Mouse (Mus musculus) heart, postnatal 14 days (tissue): ENCODE data around the gene Cdk5r2. TPM values are rescaled to one million over a fixed set of nuclear protein-coding genes. Genes with fewer than 3 reads are reported as not detected.

ENCODE experiments used
- DNase-seq, 2 experiments: peaks; one replicate each; pipeline ENCODE4 v3.0.0; 2021 to 2022
- intact Hi-C: fragments of 180-260 bp; cut with DNase I; formaldehyde crosslinking; loops from one replicate; pipeline ENCODE4 v1.15.1; 2025
- microRNA-seq, 2 experiments: library from miRNA; unstranded; fragments of <30 nt; microRNA quantifications; one replicate each; pipeline ENCODE4 v1.2.0; 2021 to 2022
- total RNA-seq, 2 experiments: library from RNA; stranded (reverse); gene quantifications; 2 replicates each; pipeline ENCODE4 v1.2.3; 2021

The Cdk5r2 gene
- total RNA-seq, 2 experiments from 2014 or later, result not detected

- DNase-seq, result no peak
- intact Hi-C loops, result no loop called here
Measured at GRCm38 (mm10) chr1:74885369-74886042, 30.8 kb downstream of the Cdk5r2 start, which contains the start of gene Fev. Gene Fev (minus strand): TSS chr1:74885419.

GRCm38 (mm10) chr1:74891513-74891912 is 36.8 kb downstream of the Cdk5r2 start:
- peak; percentile 40 to 56 for DNase-seq
- intact Hi-C loops, result no loop called here

GRCm38 (mm10) chr1:74892351-74893133 is 37.8 kb downstream of the Cdk5r2 start:
- intact Hi-C loops, result no loop called here
- no peak for DNase-seq

GRCm38 (mm10) chr1:74893134-74893855 is 38.6 kb downstream of the Cdk5r2 start, which contains the start of gene Cryba2:
Gene Cryba2 (minus strand): TSS chr1:74893143.
- DNase-seq, result peak; percentile 33 to 56
- intact Hi-C loops, result no loop called here

- intact Hi-C loops, result no loop called here
- peak; percentile 46 to 64 for DNase-seq
Measured at GRCm38 (mm10) chr1:74894966-74895365, 40.2 kb downstream of the Cdk5r2 start.

- intact Hi-C loops, result no loop called here
- DNase-seq, result no peak
Measured at GRCm38 (mm10) chr1:74897976-74898375, 43.2 kb downstream of the Cdk5r2 start.

- intact Hi-C loops, result no loop called here
- DNase-seq, result no peak
Measured at GRCm38 (mm10) chr1:74898656-74899431, 44.1 kb downstream of the Cdk5r2 start.

GRCm38 (mm10) chr1:74900341-74901285 is 45.9 kb downstream of the Cdk5r2 start:
- intact Hi-C loops, result no loop called here
- no peak for DNase-seq

- peak; percentile 25 to 57 for DNase-seq
- intact Hi-C loops, result no loop called here
Measured at GRCm38 (mm10) chr1:74901686-74902085, 47.0 kb downstream of the Cdk5r2 start.

- intact Hi-C loops, result no loop called here
- DNase-seq, result no peak
Measured at GRCm38 (mm10) chr1:74902191-74902590, 47.5 kb downstream of the Cdk5r2 start.

Small RNA genes within 50 kb of the gene (microRNA-seq; reads per million reads assigned to microRNA genes)
- 102 to 202 reads per million in 2 experiments for gene Mir375

Other genes with a start within 250 kb of the Cdk5r2 start
- 10 to 100 TPM; 13.8 to 14.7 TPM for gene Ttll4, start 193.2 kb upstream of the Cdk5r2 start, total RNA-seq
- gene Cyp27a1, start 141.4 kb upstream of the Cdk5r2 start, total RNA-seq, result 10 to 100 TPM; 10.4 to 17.1 TPM
- 1 to 10 TPM; 1.2 TPM for gene Prkag3, start 105.7 kb upstream of the Cdk5r2 start, total RNA-seq
- under 1 TPM; 0.17 to 0.67 TPM for gene Wnt6, start 83.0 kb upstream of the Cdk5r2 start, total RNA-seq
- not detected for gene Wnt10a, start 63.4 kb upstream of the Cdk5r2 start, total RNA-seq
- gene Fev, start 30.5 kb downstream of the Cdk5r2 start, total RNA-seq, result not detected
- not detected for gene Cryba2, start 38.2 kb downstream of the Cdk5r2 start, total RNA-seq
- gene Cfap65, start 80.7 kb downstream of the Cdk5r2 start, total RNA-seq, result under 1 TPM in 1 of 2 experiments, not detected in 1; 0.45 TPM
- gene Ihh, start 96.7 kb downstream of the Cdk5r2 start, total RNA-seq, result under 1 TPM in 1 of 2 experiments, not detected in 1; 0.12 TPM